Mouse (Mus musculus) cerebellum, adult 2 months (tissue): ENCODE measurements at regions not wholly inside any gene's neighbourhood (a gene's known extent, or its start where the extent isn't known, plus 50 kb on each side); places are given as distances from the start of the nearest gene placed in this dataset.
A peak's percentile ranks its signal among the peaks of the same experiment; 100 is the strongest.

Experiments
- DNase-seq, 2 experiments: peaks; one replicate each; pipeline ENCODE4 v3.0.0; 2021
- H3K27ac ChIP-seq: fragments of 200-500 bp; 2 replicates; pipeline ENCODE4 v1.5.1; 2012; ENCODE audit warnings: low read length, control low read depth, inconsistent platforms; ENCODE audit not compliant: insufficient read depth
- H3K27me3 ChIP-seq: fragments of 200-500 bp; 2 replicates; pipeline ENCODE4 v1.6.1; 2012; ENCODE audit warnings: inconsistent platforms, mild to moderate bottlenecking, low read length, moderate library complexity; ENCODE audit not compliant: control insufficient read depth, insufficient read depth
- H3K4me1 ChIP-seq: fragments of 200-500 bp; 2 replicates; pipeline ENCODE4 v1.6.1; 2011; ENCODE audit warnings: low read length; ENCODE audit not compliant: control insufficient read depth, insufficient read depth
- H3K4me3 ChIP-seq: fragments of 200-500 bp; replicated peaks from 2 replicates; pipeline ENCODE3; 2011; ENCODE audit warnings: mild to moderate bottlenecking, low read depth, low read length, control low read depth; ENCODE audit not compliant: insufficient read depth
- CTCF ChIP-seq: fragments of 200-500 bp; IDR thresholded peaks from 2 replicates; pipeline ENCODE4 v1.5.1; 2011; ENCODE audit warnings: low read depth, mild to moderate bottlenecking, control low read depth, low read length, moderate library complexity, borderline replicate concordance; ENCODE audit not compliant: insufficient read depth
- POLR2A ChIP-seq: fragments of 200-500 bp; IDR thresholded peaks from 2 replicates; pipeline ENCODE4 v1.6.1; 2011; ENCODE audit warnings: low read length, control low read depth, borderline replicate concordance; ENCODE audit not compliant: insufficient read depth
- WGBS: fragments of 180-500 bp; shearing (Covaris S2); methylation state at CpG from one replicate; pipeline ENCODE4 v1.1.7; 2018; 5-methylcytosine and 5-hydroxymethylcytosine counted together

GRCm38 (mm10) chr5:141115273-141115904, 115.0 kb upstream of the Card11 start:
- DNase-seq: no peak
- Histone ChIP-seq H3K27ac (no peak overlapping the region), H3K4me3 (no peak overlapping the region), H3K27me3 (no peaks in the 10 kb centered on the region), H3K4me1 (peaks cover 4% of the 10 kb centered on the region; the same call in 1 of the 2 replicates)
- TF ChIP-seq CTCF (no peak), POLR2A (no peak)
- 64% methylated on average over 4 of the region's 4 CpGs for WGBS

- peak; percentile 17 to 47 for DNase-seq
Measured at GRCm38 (mm10) chr5:141115963-141116362, 115.6 kb upstream of the Card11 start.

GRCm38 (mm10) chr5:141125870-141126269, 115.4 kb upstream of the Sdk1 start:
- TF ChIP-seq POLR2A: no peak
- no peak for TF ChIP-seq CTCF
- Histone ChIP-seq H3K27ac (no peak overlapping the region), H3K4me1 (no peaks in the 10 kb centered on the region), H3K27me3 (no peaks in the 10 kb centered on the region), H3K4me3 (no peak overlapping the region)
- 81% methylated on average over 7 of the region's 7 CpGs for WGBS
- no peak for DNase-seq

More at GRCm38 (mm10) chr5:141115963-141116362, 115.6 kb upstream of the Card11 start:
- no peak for TF ChIP-seq POLR2A
- no peak for TF ChIP-seq CTCF
- Histone ChIP-seq H3K4me1 (peaks cover 4% of the 10 kb centered on the region; the same call in 1 of the 2 replicates), H3K4me3 (no peak overlapping the region), H3K27ac (no peak overlapping the region), H3K27me3 (no peaks in the 10 kb centered on the region)
- WGBS: 17% methylated on average over 8 of the region's 8 CpGs

- Histone ChIP-seq H3K4me1 (no peaks in the 10 kb centered on the region), H3K4me3 (no peak overlapping the region), H3K27me3 (no peaks in the 10 kb centered on the region), H3K27ac (no peak overlapping the region)
- TF ChIP-seq CTCF (no peak), POLR2A (no peak)
- DNase-seq: no peak
- 94% methylated on average over 7 of the region's 7 CpGs for WGBS
Measured at GRCm38 (mm10) chr5:141126536-141126935, 114.8 kb upstream of the Sdk1 start.

- Histone ChIP-seq H3K4me1 (no peaks in the 10 kb centered on the region), H3K4me3 (no peak overlapping the region), H3K27me3 (no peaks in the 10 kb centered on the region), H3K27ac (no peak overlapping the region)
- DNase-seq: no peak
- no peak for TF ChIP-seq POLR2A
- TF ChIP-seq CTCF: no peak
- WGBS: 86% methylated on average over 1 of the region's 1 CpGs
Measured at GRCm38 (mm10) chr5:141131036-141131435, 110.3 kb upstream of the Sdk1 start.

- Histone ChIP-seq H3K27ac (no peak overlapping the region), H3K4me1 (no peaks in the 10 kb centered on the region), H3K27me3 (no peaks in the 10 kb centered on the region), H3K4me3 (no peak overlapping the region)
- DNase-seq: no peak
- WGBS: 86% methylated on average over 9 of the region's 9 CpGs
- TF ChIP-seq CTCF (no peak), POLR2A (no peak)
Measured at GRCm38 (mm10) chr5:141131906-141132305, 109.4 kb upstream of the Sdk1 start.

- no peak for DNase-seq
- no peaks in the 10 kb centered on the region for H3K27me3 ChIP-seq
- TF ChIP-seq CTCF (no peak), POLR2A (no peak)
- WGBS: 62% methylated on average over 4 of the region's 4 CpGs
- H3K4me3 ChIP-seq: no peak overlapping the region
- H3K27ac ChIP-seq: no peak overlapping the region
- no peaks in the 10 kb centered on the region for H3K4me1 ChIP-seq
Measured at GRCm38 (mm10) chr5:141136239-141136638, 105.1 kb upstream of the Sdk1 start.

- Histone ChIP-seq H3K4me1 (no peaks in the 10 kb centered on the region), H3K27ac (no peak overlapping the region), H3K4me3 (no peak overlapping the region), H3K27me3 (no peaks in the 10 kb centered on the region)
- 74% methylated on average over 3 of the region's 3 CpGs for WGBS
- DNase-seq: no peak
- TF ChIP-seq CTCF: no peak
- TF ChIP-seq POLR2A: no peak
Measured at GRCm38 (mm10) chr5:141137716-141138115, 103.6 kb upstream of the Sdk1 start.
